Mouse (Mus musculus) heart, postnatal 0 days (tissue): ENCODE results near the gene Unc119b. TPM values are rescaled to one million over a fixed set of nuclear protein-coding genes. Genes with fewer than 3 reads are reported as not detected.

Source experiments
- ATAC-seq: fragments of 200-750 bp; cut with Nextera tagmentation; 2 replicates; pipeline ENCODE4 v1.8.0; 2017; ENCODE audit warnings: low read depth, moderate number of reproducible peaks, moderate library complexity; ENCODE audit not compliant: insufficient read depth
- DNase-seq: peaks from one replicate; pipeline ENCODE4 v3.0.0-alpha.2; 2016; ENCODE audit warnings: low spot score
- H3K27ac ChIP-seq: fragments of 300-500 bp; sonication (generic); 2 replicates; pipeline ENCODE4 v1.5.1; 2014; ENCODE audit warnings: low read depth, mild to moderate bottlenecking
- H3K27me3 ChIP-seq: fragments of 300-500 bp; sonication (generic); 2 replicates; pipeline ENCODE4 v1.6.1; 2014; ENCODE audit warnings: low read length, mixed read lengths; ENCODE audit not compliant: control insufficient read depth, insufficient read depth
- H3K36me3 ChIP-seq: fragments of 300-500 bp; sonication (generic); replicated peaks from 2 replicates; pipeline ENCODE4 v1.6.1; 2014; ENCODE audit warnings: low read length, mixed read lengths; ENCODE audit not compliant: control insufficient read depth, insufficient read depth
- H3K4me1 ChIP-seq: fragments of 300-500 bp; sonication (generic); 2 replicates; pipeline ENCODE4 v1.6.1; 2014; ENCODE audit warnings: antibody characterized with exemption; ENCODE audit not compliant: control insufficient read depth, insufficient read depth
- H3K4me2 ChIP-seq: fragments of 300-500 bp; sonication (generic); 2 replicates; pipeline ENCODE4 v1.6.1; 2014; ENCODE audit warnings: low read depth, mild to moderate bottlenecking, low read length, moderate library complexity
- H3K4me3 ChIP-seq: fragments of 300-500 bp; sonication (generic); 2 replicates; pipeline ENCODE4 v1.5.1; 2014; ENCODE audit warnings: low read depth, low read length
- H3K9ac ChIP-seq: fragments of 300-500 bp; sonication (generic); replicated peaks from 2 replicates; pipeline ENCODE4 v1.6.1; 2014; ENCODE audit warnings: low read depth, low read length, mixed read lengths
- H3K9me3 ChIP-seq: fragments of 300-500 bp; sonication (generic); replicated peaks from 2 replicates; pipeline ENCODE4 v1.6.1; 2016; ENCODE audit warnings: low read length; ENCODE audit not compliant: control insufficient read depth
- CTCF ChIP-seq: IDR thresholded peaks from 2 replicates; pipeline ENCODE4 v1.5.1; 2016; ENCODE audit warnings: antibody characterized with exemption, control low read depth, low read depth
- EP300 ChIP-seq: IDR thresholded peaks from 2 replicates; pipeline ENCODE4 v1.6.1; 2016; ENCODE audit warnings: antibody characterized with exemption, low read depth
- WGBS: fragments of 180-500 bp; shearing (Covaris S2); extraction: QIAGEN DNeasy Blood & Tissue Kit; methylation state at CpG from one replicate; pipeline ENCODE4 v1.1.7; 2014; 5-methylcytosine and 5-hydroxymethylcytosine counted together
- polyA plus RNA-seq: library from polyadenylated mRNA; unstranded; fragments of >200 nt; fragmentation: Nextera tagmentation; extraction: Ambion mirVana; gene quantifications from 2 replicates; pipeline ENCODE4 v1.2.1, GENCODE M21; 2015
- total RNA-seq: library from RNA; depleted of rRNA; stranded (reverse); fragments of >200 nt; gene quantifications from 2 replicates; pipeline ENCODE4 v1.2.3, GENCODE M21; 2014; ENCODE audit warnings: low replicate concordance

Unc119b gene
- total and polyA plus RNA-seq, 2 experiments from 2014 or later, result 11.7 to 25.9 TPM

- 88% methylated on average over 9 of the region's 9 CpGs for WGBS
- no peak overlapping the region for H3K4me3 ChIP-seq
- H3K36me3 ChIP-seq, result peaks cover 16% of the 10 kb centered on the region
These were observed 7.5 kb upstream of the Unc119b start for GRCm38 (mm10) chr5:115142166-115142697.

GRCm38 (mm10) chr5:115140726-115141125 lies 6.0 kb upstream of the Unc119b start:
- WGBS, result 53% methylated on average over 3 of the region's 3 CpGs
- H3K9ac ChIP-seq, result no peak overlapping the region
- no peak for DNase-seq
- H3K36me3 ChIP-seq, result 0 out of 2 replicates have a peak, but pooled peaks cover 3% of the 10 kb centered on the region
- 0 out of 2 replicates have a peak, but pooled peaks cover 3% of the 10 kb centered on the region for H3K27me3 ChIP-seq
- TF ChIP-seq EP300, result no peak
- TF ChIP-seq CTCF, result no peak
- H3K4me2 ChIP-seq, result no peak overlapping the region
- no peaks in the 10 kb centered on the region for H3K4me1 ChIP-seq
- ATAC-seq, result no peak
- no peak overlapping the region for H3K4me3 ChIP-seq
- H3K9me3 ChIP-seq, result no peaks in the 10 kb centered on the region
- no peak overlapping the region for H3K27ac ChIP-seq

More at GRCm38 (mm10) chr5:115142166-115142697, 7.5 kb upstream of the Unc119b start:
- DNase-seq (no peak), ATAC-seq (no peak)
- no peak overlapping the region for H3K9ac ChIP-seq
- no peak overlapping the region for H3K27ac ChIP-seq
- H3K4me2 ChIP-seq, result no peak overlapping the region
- H3K4me1 ChIP-seq, result no peaks in the 10 kb centered on the region
- TF ChIP-seq CTCF (no peak), EP300 (no peak)
- 0 out of 2 replicates have a peak, but pooled peaks cover 3% of the 10 kb centered on the region for H3K27me3 ChIP-seq
- H3K9me3 ChIP-seq, result no peaks in the 10 kb centered on the region

DNA sequence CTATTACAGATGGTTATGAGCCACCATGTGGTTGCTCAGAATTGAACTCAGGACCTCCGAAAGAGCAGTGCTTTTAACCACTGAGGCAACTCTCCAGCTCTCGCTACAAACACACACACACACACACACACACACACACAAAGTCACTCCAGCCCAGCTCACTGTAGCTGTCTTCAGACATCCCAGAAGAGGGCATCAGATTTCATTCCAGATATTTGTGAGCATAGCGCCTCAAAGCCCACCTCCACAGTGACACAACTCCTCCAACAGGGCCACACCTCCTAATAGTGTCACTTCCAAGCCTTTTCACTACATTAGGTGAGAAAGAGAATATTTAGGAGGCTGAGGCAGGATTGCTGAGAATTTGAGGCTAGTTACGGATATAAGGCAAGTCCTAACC lies 4.3 kb upstream of the Unc119b start:
- WGBS, result 77% methylated on average over 4 of the region's 4 CpGs
- H3K4me1 ChIP-seq, result peaks cover 2% of the 10 kb centered on the region; the same call in 1 of the 2 replicates
- H3K9ac ChIP-seq, result no peak overlapping the region
- H3K4me2 ChIP-seq, result no peak overlapping the region
- H3K27ac ChIP-seq, result no peak overlapping the region
- H3K27me3 ChIP-seq, result 0 out of 2 replicates have a peak, but pooled peaks cover 3% of the 10 kb centered on the region
- no peak for TF ChIP-seq EP300
- TF ChIP-seq CTCF, result no peak
- no peaks in the 10 kb centered on the region for H3K36me3 ChIP-seq
- ATAC-seq (no peak), DNase-seq (no peak)
- no peak overlapping the region for H3K4me3 ChIP-seq
- no peaks in the 10 kb centered on the region for H3K9me3 ChIP-seq

DNA sequence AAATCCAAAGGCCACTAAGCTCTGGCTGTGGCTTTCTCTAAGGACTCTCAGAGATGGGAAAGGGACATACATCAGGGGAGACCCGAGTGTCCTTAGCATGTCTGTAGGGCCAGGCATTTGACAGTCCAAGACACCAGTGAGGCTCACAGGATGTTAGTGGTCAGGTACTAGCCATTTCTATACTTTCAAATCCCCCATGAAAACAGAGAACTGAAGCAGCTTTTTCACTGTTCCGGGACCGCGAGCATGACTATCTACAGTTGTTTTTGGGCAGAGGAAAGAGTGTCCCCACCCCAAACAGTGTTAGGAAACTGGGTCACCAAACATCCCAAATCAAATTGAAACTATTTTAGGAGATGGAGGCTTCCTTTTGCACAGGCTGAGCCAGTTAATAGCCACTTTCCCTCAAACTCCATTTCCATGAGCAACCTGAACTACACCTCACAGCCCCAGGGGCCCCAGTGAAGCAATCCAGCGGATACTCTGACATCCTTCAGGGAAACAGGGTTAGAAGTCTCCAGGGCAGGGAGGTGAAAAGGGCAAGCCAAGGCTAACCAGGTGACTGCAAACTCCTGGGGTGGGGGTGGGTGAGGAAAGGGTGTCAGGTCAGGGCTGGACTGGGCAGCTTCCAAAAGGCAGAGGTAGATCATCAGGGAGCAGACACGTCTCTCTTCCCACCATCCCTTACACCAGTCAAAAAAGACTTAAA lies 1.3 kb downstream of the Unc119b start:
- WGBS, result 70% methylated on average over 6 of the region's 6 CpGs
- Histone ChIP-seq H3K36me3 (peaks cover 20% of the 10 kb centered on the region), H3K9ac (peak overlapping the region; percentile 77; the same call in 1 of the 2 replicates), H3K4me3 (peak overlapping the region; percentile 96), H3K27me3 (0 out of 2 replicates have a peak, but pooled peaks cover 3% of the 10 kb centered on the region), H3K27ac (no peak overlapping the region), H3K9me3 (no peaks in the 10 kb centered on the region), H3K4me1 (peaks cover 18% of the 10 kb centered on the region; the same call in 1 of the 2 replicates), H3K4me2 (peak overlapping the region; percentile 100)
- TF ChIP-seq CTCF, result no peak
- TF ChIP-seq EP300, result no peak
- no peak for DNase-seq
- ATAC-seq, result no peak

- no peaks in the 10 kb centered on the region for H3K9me3 ChIP-seq
- ATAC-seq, result no peak
- TF ChIP-seq EP300 (no peak), CTCF (no peak)
- no peak for DNase-seq
- no peak overlapping the region for H3K27ac ChIP-seq
- H3K4me2 ChIP-seq, result no peak overlapping the region
- H3K36me3 ChIP-seq, result peaks cover 30% of the 10 kb centered on the region
- 83% methylated on average over 8 of the region's 8 CpGs for WGBS
- no peak overlapping the region for H3K4me3 ChIP-seq
- H3K4me1 ChIP-seq, result peaks cover 18% of the 10 kb centered on the region; the same call in 1 of the 2 replicates
- H3K9ac ChIP-seq, result no peak overlapping the region
- H3K27me3 ChIP-seq, result no peaks in the 10 kb centered on the region
These were observed 2.3 kb downstream of the Unc119b start for GRCm38 (mm10) chr5:115132465-115132864.
